Mouse (Mus musculus): ENCODE measurements at regions not wholly inside any gene's neighbourhood (a gene's known extent, or its start where the extent isn't known, plus 50 kb on each side); places are given as distances from the start of the nearest gene placed in this dataset.

GRCm38 (mm10) chr13:110690501-110691255, 295.8 kb downstream of the Plk2 start:
- peak; percentile 94 to 95 for DNase-seq

DNA sequence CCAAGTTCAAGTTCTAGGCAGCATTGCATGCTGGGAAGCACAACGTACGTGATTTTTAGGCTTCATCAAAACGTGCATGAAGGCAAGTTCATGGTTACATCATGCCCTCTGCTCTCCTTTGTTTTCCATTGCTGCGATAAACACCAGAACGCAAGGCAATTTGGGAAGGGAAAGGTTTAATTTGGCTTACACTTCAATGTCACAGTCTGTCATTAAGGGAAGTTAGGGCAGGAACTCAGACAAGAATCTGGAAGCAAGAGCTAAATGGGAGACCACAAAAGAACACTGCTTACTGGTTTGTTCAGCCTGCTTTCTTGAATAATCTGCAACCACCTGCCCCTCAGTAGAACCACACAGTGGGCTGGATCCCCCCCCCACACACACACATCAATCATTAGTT, 297.9 kb downstream of the Plk2 start:
- DNase-seq = no peak

- no peak for DNase-seq
Measured at GRCm38 (mm10) chr13:110694876-110695275, 300.0 kb downstream of the Plk2 start.

GRCm38 (mm10) chr13:110696549-110696948, 301.7 kb downstream of the Plk2 start:
- DNase-seq = no peak

- peak; percentile 75 to 81 for DNase-seq
Measured at GRCm38 (mm10) chr13:110704261-110704660, 309.4 kb downstream of the Plk2 start.

DNA sequence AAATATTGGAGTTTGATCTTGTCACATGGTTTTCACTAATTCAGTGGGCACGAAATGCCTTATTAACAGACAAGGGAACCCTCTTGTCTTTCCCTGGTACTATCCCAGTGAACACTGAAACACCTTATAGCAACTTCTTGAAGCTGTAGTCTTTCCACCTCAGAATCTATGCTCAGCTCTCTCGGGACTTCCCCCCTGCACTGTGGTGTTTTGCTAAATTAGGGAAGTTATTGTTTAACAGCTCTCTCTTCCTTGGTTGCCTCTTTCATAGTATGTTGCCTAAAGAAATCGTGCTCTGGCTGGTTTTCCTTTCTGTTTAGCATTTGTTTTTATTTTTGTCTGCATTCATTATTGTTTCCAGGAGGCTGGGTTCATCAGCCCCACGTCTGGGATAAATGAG, 316.0 kb downstream of the Plk2 start:
- no peak for DNase-seq

DNA sequence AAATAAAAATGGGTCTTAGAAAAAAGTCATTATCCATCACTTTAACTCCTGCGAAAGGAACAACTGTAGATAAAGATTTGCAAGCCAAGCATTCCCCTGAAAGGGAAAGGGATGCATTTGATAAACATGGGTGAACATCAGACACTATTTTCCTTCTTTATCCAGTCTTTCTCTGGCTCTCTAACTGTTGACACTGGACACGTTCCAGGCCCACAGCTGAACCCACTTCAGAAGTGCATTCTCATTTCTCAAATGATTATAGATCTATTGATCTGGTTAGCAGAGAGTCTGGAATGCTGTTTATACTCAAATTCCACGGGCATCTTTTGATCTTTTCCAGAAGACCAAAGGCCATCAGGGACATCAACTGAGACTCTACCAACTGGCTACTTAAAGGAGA, 317.7 kb downstream of the Plk2 start:
- no peak for DNase-seq

DNA sequence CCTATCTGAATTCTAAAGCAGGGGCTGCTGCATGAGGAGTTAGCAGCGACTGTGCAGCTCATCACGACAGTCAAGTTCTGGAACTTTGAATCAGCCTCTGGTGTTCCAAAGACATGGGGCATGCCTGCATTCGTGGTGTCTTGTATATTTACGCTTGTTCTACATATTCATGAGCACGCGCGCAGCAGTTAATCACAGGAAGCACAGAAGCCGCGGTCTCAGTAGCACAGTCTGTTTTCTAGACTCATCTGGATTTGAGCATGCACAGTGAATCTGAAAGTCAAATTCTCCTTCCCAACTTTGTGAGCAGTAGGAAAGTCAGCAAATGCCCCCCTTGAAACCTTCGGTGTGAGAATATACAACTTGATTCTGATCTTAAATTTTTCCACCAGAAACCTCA, 327.3 kb downstream of the Plk2 start:
- DNase-seq = no peak

DNA sequence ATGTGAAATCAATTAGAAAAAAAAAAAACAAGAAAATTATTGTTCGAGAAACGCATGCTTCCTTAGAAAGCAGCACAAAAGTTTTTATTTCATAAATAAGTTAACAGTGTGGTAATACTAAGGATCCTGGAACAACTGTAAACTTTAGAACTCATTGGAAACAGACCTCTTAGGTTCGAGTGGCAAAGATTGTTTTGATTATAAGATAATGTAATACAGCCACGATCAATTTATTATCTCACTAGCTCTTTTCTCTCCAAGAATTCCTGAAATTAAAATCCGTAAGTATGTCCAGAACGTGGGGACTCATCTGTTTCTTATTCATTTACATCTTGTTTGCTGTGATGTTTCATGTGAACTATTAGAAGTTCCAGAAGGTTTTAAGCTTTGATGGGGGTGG, 327.9 kb downstream of the Plk2 start:
- DNase-seq = no peak

DNA sequence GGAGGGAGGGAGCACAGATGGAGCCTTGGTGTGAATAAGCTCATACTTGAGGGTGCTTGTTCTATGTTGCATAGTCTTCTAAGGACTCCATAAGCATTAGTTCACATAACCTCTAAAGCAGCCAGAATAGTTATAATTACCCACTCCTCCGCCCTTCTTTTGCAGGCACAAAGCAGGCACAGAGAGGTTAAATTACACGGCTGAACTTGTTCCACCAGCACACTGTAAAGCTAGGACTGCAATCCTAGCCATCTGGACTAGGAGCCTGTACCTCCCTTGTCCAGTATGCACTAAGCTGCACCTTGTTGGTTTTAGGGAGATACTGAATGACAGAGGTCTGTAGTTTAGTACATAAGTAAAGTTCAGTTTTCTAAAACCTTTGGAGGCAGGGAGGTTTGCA, 330.0 kb downstream of the Plk2 start:
- DNase-seq = no peak

GRCm38 (mm10) chr13:110725821-110726220, 331.0 kb downstream of the Plk2 start:
- DNase-seq = no peak

GRCm38 (mm10) chr13:110735511-110735910, 340.7 kb downstream of the Plk2 start:
- peak; percentile 46 to 51 for DNase-seq

DNA sequence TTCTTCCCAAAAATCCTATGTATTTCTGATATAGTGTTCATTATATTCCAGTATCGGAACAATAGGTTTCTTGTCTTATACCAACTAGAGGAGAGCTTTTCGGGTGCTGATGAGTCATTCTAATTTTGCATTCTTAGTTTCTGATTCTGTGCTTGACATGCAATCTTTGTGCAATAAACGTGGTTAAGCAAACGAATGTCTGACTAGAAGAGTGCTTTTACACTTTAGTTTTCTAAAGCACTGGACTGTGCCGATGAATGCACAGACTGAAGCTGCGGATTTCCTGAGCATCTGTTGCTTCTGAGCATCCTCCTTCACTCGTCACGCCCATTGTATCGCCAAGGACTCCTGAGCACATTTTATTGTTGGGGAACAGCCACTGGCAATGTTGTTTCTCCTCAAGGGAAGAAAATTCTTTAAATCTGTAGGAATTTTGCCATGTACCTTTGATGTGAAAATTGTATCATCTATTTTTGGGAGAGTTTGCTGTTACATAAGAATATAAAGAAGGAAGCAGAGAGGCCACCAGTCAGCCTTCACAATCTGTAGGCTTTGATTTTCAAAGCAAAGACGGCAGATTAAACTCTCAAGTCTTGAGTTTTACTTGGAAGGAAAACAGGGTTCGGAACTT, 346.8 kb downstream of the Plk2 start:
- DNase-seq = no peak

- DNase-seq = no peak
Measured at GRCm38 (mm10) chr13:110747223-110747868, 352.5 kb downstream of the Plk2 start.

DNA sequence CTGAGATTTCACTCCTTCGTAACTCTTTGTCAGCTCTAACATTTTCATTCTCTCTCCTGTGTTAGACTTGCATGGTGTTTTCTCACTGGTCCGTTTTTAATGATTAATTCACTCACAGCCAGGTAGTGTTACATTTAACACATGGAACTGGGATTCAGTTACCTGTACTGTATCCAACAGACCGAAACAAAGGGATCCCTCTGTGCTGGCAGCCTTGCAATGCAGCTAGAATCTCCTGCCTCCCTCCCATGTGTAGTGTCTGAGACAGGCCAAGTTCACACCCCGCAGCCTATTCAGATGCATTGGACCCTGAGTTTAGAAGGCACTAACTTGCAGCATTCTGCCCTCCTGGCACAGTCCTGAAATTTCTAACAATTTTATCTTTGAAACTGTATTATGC, 357.9 kb downstream of the Plk2 start:
- DNase-seq = peak in 1 of 2 experiments; percentile 20

- peak; percentile 25 to 35 for DNase-seq
Measured at GRCm38 (mm10) chr13:110754548-110754947, 359.7 kb downstream of the Plk2 start.

DNA sequence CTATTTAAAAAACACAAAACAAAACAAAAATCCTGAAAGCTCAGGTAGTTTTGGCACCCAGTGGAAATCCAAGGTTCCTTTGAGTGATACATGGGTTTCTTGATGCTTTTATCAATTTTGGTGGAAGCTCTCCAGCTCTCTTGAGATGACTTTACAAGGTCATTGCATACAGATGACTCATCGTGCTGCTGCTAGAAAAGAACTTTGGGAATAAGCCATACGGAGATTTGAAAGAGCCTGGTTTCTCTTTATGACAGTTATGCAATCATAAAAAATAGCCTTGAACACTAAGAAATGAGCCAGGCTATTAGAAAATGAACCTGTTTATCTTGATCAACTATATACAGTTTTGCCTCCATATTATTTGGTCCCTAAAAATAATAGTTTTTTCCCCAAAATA, 362.0 kb downstream of the Plk2 start:
- DNase-seq = no peak

DNA sequence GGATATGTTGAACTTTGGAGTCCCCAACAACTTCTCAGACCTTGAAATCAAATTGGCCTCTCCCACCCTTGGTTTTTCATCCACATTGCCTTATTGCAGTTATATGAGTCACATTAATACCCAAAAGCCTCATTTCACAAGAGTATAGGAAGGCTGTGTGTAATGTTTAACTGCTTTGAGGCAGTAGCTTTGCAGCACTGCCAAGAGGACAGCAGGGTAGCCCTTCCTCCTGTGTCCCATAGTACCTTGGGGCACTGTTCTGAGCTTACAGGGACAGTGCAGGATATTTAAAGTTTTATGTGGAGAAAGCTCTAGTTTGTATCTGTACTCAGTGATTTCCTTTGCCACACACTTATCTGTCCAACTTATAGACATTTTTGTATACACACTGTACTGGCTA, 374.4 kb downstream of the Plk2 start:
- DNase-seq = no peak

DNA sequence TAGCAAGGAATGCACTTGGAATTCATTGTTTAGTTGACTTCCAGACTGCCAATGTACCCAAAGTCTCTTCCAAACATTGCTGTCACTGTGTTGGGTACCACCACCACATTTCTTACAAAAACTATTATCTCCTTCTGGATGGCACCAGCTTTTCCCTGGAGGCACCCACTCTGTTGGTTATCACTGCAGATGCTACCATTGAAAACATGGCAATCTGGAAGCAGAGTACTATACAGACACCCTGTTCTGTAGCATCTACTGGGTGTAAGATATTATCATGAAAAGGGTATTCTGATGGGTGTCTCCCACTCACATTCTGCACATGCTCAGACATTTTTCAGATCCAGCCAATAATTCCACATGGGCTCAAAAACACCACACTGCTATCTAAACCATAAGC, 380.4 kb downstream of the Plk2 start:
- no peak for DNase-seq

GRCm38 (mm10) chr13:110784162-110784785, 389.4 kb downstream of the Plk2 start:
- DNase-seq = no peak

DNA sequence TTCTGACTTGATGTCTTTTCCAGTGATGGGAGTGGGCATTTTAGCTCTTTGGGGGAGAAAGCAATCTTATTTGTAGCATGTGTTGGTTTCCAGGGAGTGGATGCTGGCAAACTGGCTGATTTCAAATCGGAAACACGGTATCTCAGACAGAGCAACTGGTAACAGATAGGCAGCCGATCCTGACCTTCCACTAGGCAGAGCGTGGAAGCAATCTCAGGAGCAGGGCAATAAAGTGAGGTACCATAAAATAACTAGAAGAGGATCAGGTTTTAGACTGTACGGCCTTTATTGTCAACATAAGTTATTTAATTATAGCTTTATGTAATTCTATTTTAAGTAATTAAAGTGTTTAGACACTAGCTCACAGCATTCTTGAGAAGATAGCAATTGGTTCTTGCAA, 390.0 kb downstream of the Plk2 start:
- DNase-seq = no peak

DNA sequence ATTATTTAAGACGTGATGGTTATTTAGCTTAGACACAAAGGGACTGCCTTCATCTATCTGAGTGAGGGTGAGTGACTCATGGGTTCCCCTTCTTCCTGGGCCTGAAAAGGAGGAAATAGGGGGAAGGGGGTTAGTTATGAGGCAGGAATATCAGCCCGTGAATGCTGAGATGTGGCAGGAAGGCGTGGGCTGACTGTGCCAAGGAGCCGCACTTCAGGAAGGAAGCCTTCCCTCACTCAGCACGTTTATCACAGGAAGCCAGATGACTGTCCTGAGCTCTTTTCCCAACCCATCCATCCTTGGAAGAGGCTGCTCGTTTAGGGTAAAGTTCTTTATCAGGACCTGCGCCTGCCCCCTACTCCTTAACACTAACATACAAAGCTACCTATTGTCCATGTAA, 403.5 kb downstream of the Plk2 start:
- DNase-seq = no peak

DNA sequence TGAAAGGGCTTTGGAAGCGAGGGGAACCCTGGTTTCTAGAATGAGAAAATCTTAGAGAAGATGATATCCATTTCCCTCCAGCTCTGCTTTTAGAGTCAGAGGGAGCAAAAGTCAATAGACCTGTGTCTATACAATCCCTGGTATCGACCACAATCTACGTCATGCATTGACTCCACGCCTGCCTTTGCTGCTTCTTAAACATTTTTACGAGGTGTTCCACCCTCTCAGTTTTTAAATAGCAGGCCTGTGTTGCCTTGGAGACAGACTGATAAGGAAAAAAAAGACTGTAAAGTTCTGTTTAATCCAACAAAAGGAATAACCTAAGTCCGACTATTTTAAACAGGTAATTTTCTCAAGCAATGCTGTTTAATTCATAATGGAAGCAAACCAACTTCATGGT, 408.0 kb downstream of the Plk2 start:
- no peak for DNase-seq

DNA sequence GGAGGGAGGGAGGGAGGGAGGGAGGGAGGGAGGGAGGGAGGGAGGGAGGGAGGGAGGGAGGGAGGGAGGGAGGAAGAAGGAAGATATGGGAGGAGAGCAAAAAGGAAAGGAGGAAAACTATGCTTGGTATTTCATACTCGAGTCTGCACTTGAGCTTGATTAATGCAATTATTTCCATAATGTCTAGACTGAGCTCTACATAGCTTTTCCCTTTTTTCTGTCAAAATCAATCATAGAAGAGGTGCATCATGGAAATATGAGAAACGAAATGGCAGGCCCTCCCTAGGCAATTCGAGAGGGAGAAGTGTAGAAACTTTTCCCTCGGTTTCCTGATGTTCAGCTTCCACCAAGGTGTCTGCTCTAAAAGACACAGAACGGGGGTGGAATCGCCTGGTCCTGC, 417.6 kb downstream of the Plk2 start:
- no peak for DNase-seq

Measured in cerebellum, postnatal 14 days (tissue).